Mouse (Mus musculus) intestine, postnatal 0 days (tissue): ENCODE measurements at regions not wholly inside any gene's neighbourhood (a gene's known extent, or its start where the extent isn't known, plus 50 kb on each side); places are given as distances from the start of the nearest gene placed in this dataset.

Experiments
- ATAC-seq: fragments of 200-750 bp; cut with Nextera tagmentation; 2 replicates; pipeline ENCODE4 v1.8.0; 2017; ENCODE audit warnings: mild to moderate bottlenecking, moderate TSS enrichment, moderate library complexity
- H3K27ac ChIP-seq: fragments of 300-500 bp; sonication (generic); 2 replicates; pipeline ENCODE4 v1.5.1; 2014; ENCODE audit warnings: mild to moderate bottlenecking, low read depth, low read length, moderate library complexity
- H3K27me3 ChIP-seq: fragments of 300-500 bp; sonication (generic); replicated peaks from 2 replicates; pipeline ENCODE4 v1.6.1; 2014; ENCODE audit warnings: low read length, mixed read lengths; ENCODE audit not compliant: control insufficient read depth, insufficient read depth
- H3K36me3 ChIP-seq: fragments of 300-500 bp; sonication (generic); 2 replicates; pipeline ENCODE4 v1.6.1; 2014; ENCODE audit warnings: mild to moderate bottlenecking, moderate library complexity; ENCODE audit not compliant: control insufficient read depth, insufficient read depth
- H3K4me1 ChIP-seq: fragments of 300-500 bp; sonication (generic); replicated peaks from 2 replicates; pipeline ENCODE4 v1.6.1; 2014; ENCODE audit warnings: antibody characterized with exemption, low read length, mixed read lengths; ENCODE audit not compliant: control insufficient read depth, insufficient read depth
- H3K4me2 ChIP-seq: fragments of 300-500 bp; sonication (generic); replicated peaks from 2 replicates; pipeline ENCODE4 v1.6.1; 2014; ENCODE audit warnings: low read depth, mild to moderate bottlenecking, moderate library complexity
- H3K4me3 ChIP-seq: fragments of 300-500 bp; sonication (generic); 2 replicates; pipeline ENCODE4 v1.5.1; 2014; ENCODE audit warnings: low read depth, low read length
- H3K9ac ChIP-seq: fragments of 300-500 bp; sonication (generic); 2 replicates; pipeline ENCODE4 v1.6.1; 2014; ENCODE audit warnings: mild to moderate bottlenecking, low read depth, low read length
- H3K9me3 ChIP-seq: fragments of 300-500 bp; sonication (generic); 2 replicates; pipeline ENCODE4 v1.6.1; 2016; ENCODE audit warnings: mixed run types; ENCODE audit not compliant: control insufficient read depth
- CTCF ChIP-seq: sonication (generic); IDR thresholded peaks from 2 replicates; pipeline ENCODE4 v1.5.1; 2016; ENCODE audit warnings: low read depth, mild to moderate bottlenecking, control low read depth, antibody characterized with exemption, moderate library complexity
- WGBS: fragments of 180-500 bp; shearing (Covaris S2); extraction: QIAGEN DNeasy Blood & Tissue Kit; methylation state at CpG from one replicate; pipeline ENCODE4 v1.1.7; 2014; 5-methylcytosine and 5-hydroxymethylcytosine counted together

GRCm38 (mm10) chr15:36389775-36390174, 617.8 kb downstream of the Zfp706 start:
- no peaks in the 10 kb centered on the region for H3K9me3 ChIP-seq
- H3K4me2 ChIP-seq, result no peak overlapping the region
- H3K36me3 ChIP-seq, result no peaks in the 10 kb centered on the region
- no peak for TF ChIP-seq CTCF
- H3K27ac ChIP-seq, result no peak overlapping the region
- WGBS, result 56% methylated on average over 4 of the region's 4 CpGs
- H3K4me3 ChIP-seq, result no peak overlapping the region
- H3K27me3 ChIP-seq, result no peaks in the 10 kb centered on the region
- no peak overlapping the region for H3K9ac ChIP-seq
- no peak for ATAC-seq
- no peaks in the 10 kb centered on the region for H3K4me1 ChIP-seq

GRCm38 (mm10) chr15:36381228-36381671, 626.3 kb downstream of the Zfp706 start:
- no peaks in the 10 kb centered on the region for H3K27me3 ChIP-seq
- peak overlapping the region; percentile 25; the same call in 1 of the 2 replicates for H3K4me3 ChIP-seq
- no peaks in the 10 kb centered on the region for H3K9me3 ChIP-seq
- peak overlapping the region; percentile 57 for H3K4me2 ChIP-seq
- H3K9ac ChIP-seq, result no peak overlapping the region
- WGBS, result 7% methylated on average over 8 of the region's 8 CpGs
- no peaks in the 10 kb centered on the region for H3K4me1 ChIP-seq
- TF ChIP-seq CTCF, result no peak
- ATAC-seq, result peak; percentile 57
- H3K27ac ChIP-seq, result peak overlapping the region; percentile 54
- no peaks in the 10 kb centered on the region for H3K36me3 ChIP-seq

GRCm38 (mm10) chr15:36380461-36381227, 626.9 kb downstream of the Zfp706 start:
- 7% methylated on average over 17 of the region's 17 CpGs for WGBS
- Histone ChIP-seq H3K27me3 (no peaks in the 10 kb centered on the region), H3K4me2 (peak overlapping the region; percentile 57), H3K9me3 (no peaks in the 10 kb centered on the region), H3K4me1 (no peaks in the 10 kb centered on the region), H3K36me3 (no peaks in the 10 kb centered on the region), H3K27ac (peak overlapping the region; percentile 54; the same call in 1 of the 2 replicates), H3K4me3 (peak overlapping the region; percentile 25; the same call in 1 of the 2 replicates), H3K9ac (no peak overlapping the region)
- no peak for TF ChIP-seq CTCF
- peak; percentile 68 for ATAC-seq

GRCm38 (mm10) chr15:36378640-36379039, 628.9 kb downstream of the Zfp706 start:
- H3K36me3 ChIP-seq, result no peaks in the 10 kb centered on the region
- ATAC-seq, result no peak
- TF ChIP-seq CTCF, result no peak
- WGBS, result 60% methylated on average over 4 of the region's 4 CpGs
- peaks cover 5% of the 10 kb centered on the region; the same call in 1 of the 2 replicates for H3K4me1 ChIP-seq
- no peaks in the 10 kb centered on the region for H3K27me3 ChIP-seq
- H3K4me3 ChIP-seq, result no peak overlapping the region
- H3K9me3 ChIP-seq, result no peaks in the 10 kb centered on the region
- no peak overlapping the region for H3K27ac ChIP-seq
- H3K4me2 ChIP-seq, result no peak overlapping the region
- no peak overlapping the region for H3K9ac ChIP-seq

GRCm38 (mm10) chr15:36376551-36376950, 631.0 kb downstream of the Zfp706 start:
- no peak for TF ChIP-seq CTCF

GRCm38 (mm10) chr15:36375549-36375885, 632.1 kb downstream of the Zfp706 start:
- TF ChIP-seq CTCF, result no peak
- H3K9ac ChIP-seq, result no peak overlapping the region
- ATAC-seq, result no peak
- H3K27ac ChIP-seq, result no peak overlapping the region
- peak overlapping the region; percentile 47 for H3K4me3 ChIP-seq
- peaks cover 7% of the 10 kb centered on the region; the same call in 1 of the 2 replicates for H3K4me1 ChIP-seq
- no peaks in the 10 kb centered on the region for H3K27me3 ChIP-seq
- 4% methylated on average over 1 of the region's 1 CpGs for WGBS
- H3K4me2 ChIP-seq, result peak overlapping the region; percentile 90
- H3K36me3 ChIP-seq, result no peaks in the 10 kb centered on the region
- H3K9me3 ChIP-seq, result no peaks in the 10 kb centered on the region

More at GRCm38 (mm10) chr15:36376551-36376950, 631.0 kb downstream of the Zfp706 start:
- Histone ChIP-seq H3K27ac (no peak overlapping the region), H3K4me1 (peaks cover 7% of the 10 kb centered on the region; the same call in 1 of the 2 replicates), H3K9ac (no peak overlapping the region), H3K36me3 (no peaks in the 10 kb centered on the region), H3K27me3 (no peaks in the 10 kb centered on the region), H3K4me2 (no peak overlapping the region), H3K4me3 (no peak overlapping the region), H3K9me3 (no peaks in the 10 kb centered on the region)
- ATAC-seq, result no peak
- 82% methylated on average over 6 of the region's 6 CpGs for WGBS
